Mouse (Mus musculus) ES-Bruce4 (cell line): ENCODE measurements around the gene 1700025C18Rik.

Source experiments
- CTCF ChIP-seq: IDR thresholded peaks from one replicate; pipeline ENCODE4 v1.8.1; 2011; ENCODE audit warnings: low read depth, low read length
- EP300 ChIP-seq: IDR thresholded peaks from 2 replicates; pipeline ENCODE4 v1.6.1; 2011; ENCODE audit warnings: low read depth, low read length; ENCODE audit not compliant: insufficient read depth
- POLR2A ChIP-seq: IDR thresholded peaks from one replicate; pipeline ENCODE4 v1.8.1; 2011; ENCODE audit warnings: low read length; ENCODE audit not compliant: insufficient read depth

DNA sequence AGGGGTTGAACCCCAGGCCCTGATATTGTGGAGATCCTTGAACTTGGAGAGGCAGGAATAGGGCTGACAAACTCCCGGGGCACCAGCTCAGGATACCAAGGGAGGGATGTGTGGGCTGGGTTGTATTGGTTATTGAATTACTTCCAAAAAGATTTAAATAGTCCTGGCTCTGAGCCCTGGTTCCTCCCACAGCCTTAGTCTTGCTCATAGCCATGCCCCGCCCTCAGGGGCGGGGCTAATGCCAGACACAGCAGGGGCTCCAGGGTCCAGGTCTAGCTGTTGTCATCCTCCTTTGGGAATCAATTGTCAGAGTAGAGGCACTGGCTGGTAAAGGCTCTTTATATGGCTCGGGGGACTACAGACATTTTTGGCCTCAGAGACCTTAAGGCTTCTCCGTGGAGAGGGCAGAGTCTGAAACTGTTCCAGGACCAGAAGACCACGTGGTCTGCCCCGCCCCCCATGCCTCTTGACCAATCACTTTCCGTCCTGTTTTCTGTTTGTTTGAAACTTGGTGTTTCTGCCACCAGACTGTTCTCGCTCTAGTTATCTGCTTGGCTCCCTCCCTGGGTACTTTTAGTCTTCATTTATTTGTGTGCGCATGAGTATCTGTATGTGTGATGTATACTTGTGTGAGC is 30.8 kb upstream of the 1700025C18Rik start:
- no peak for TF ChIP-seq CTCF
- no peak for TF ChIP-seq POLR2A
- no peak for TF ChIP-seq EP300
